Mouse (Mus musculus) lung, embryonic 16.5 days (tissue): ENCODE data around the gene Wnk4. TPM values are rescaled to one million over a fixed set of nuclear protein-coding genes. Genes with fewer than 3 reads are reported as not detected.

Experiments used
- ATAC-seq: fragments of 200-750 bp; cut with Nextera tagmentation; 2 replicates; pipeline ENCODE4 v1.8.0; 2017; ENCODE audit warnings: low read depth, mild to moderate bottlenecking, moderate library complexity
- H3K27ac ChIP-seq: fragments of 300-500 bp; sonication (generic); 2 replicates; pipeline ENCODE4 v1.5.1; 2014; ENCODE audit warnings: mild to moderate bottlenecking, control low read depth, low read length
- H3K27me3 ChIP-seq: fragments of 300-500 bp; sonication (generic); 2 replicates; pipeline ENCODE4 v1.6.1; 2014; ENCODE audit warnings: low read depth, low read length, mixed read lengths; ENCODE audit not compliant: control insufficient read depth, insufficient read depth
- H3K36me3 ChIP-seq: fragments of 300-500 bp; sonication (generic); 2 replicates; pipeline ENCODE4 v1.6.1; 2014; ENCODE audit warnings: low read length; ENCODE audit not compliant: control insufficient read depth, insufficient read depth
- H3K4me1 ChIP-seq: fragments of 300-500 bp; sonication (generic); replicated peaks from 2 replicates; pipeline ENCODE4 v1.6.1; 2014; ENCODE audit warnings: low read length, mixed read lengths; ENCODE audit not compliant: control insufficient read depth, insufficient read depth
- H3K4me2 ChIP-seq: fragments of 300-500 bp; sonication (generic); 2 replicates; pipeline ENCODE4 v1.6.1; 2014; ENCODE audit warnings: low read depth, low read length, control low read depth
- H3K4me3 ChIP-seq: fragments of 300-500 bp; sonication (generic); 2 replicates; pipeline ENCODE4 v1.5.1; 2014; ENCODE audit warnings: mild to moderate bottlenecking, low read length, control low read depth
- H3K9ac ChIP-seq: fragments of 300-500 bp; sonication (generic); 2 replicates; pipeline ENCODE4 v1.6.1; 2014; ENCODE audit warnings: low read length, control low read depth
- H3K9me3 ChIP-seq: fragments of 300-500 bp; sonication (generic); 2 replicates; pipeline ENCODE4 v1.6.1; 2016; ENCODE audit warnings: low read length; ENCODE audit not compliant: control insufficient read depth
- WGBS: fragments of 180-500 bp; shearing (Covaris S2); extraction: QIAGEN DNeasy Blood & Tissue Kit; methylation state at CpG from one replicate; pipeline ENCODE4 v1.1.7; 2014; 5-methylcytosine and 5-hydroxymethylcytosine counted together
- polyA plus RNA-seq: library from polyadenylated mRNA; unstranded; fragments of >200 nt; fragmentation: Nextera tagmentation; extraction: Ambion mirVana; gene quantifications from 2 replicates; pipeline ENCODE4 v1.2.1, GENCODE M21; 2015

Gene Wnk4
- 5.3 and 5.8 TPM in 2 replicates for polyA plus RNA-seq

DNA sequence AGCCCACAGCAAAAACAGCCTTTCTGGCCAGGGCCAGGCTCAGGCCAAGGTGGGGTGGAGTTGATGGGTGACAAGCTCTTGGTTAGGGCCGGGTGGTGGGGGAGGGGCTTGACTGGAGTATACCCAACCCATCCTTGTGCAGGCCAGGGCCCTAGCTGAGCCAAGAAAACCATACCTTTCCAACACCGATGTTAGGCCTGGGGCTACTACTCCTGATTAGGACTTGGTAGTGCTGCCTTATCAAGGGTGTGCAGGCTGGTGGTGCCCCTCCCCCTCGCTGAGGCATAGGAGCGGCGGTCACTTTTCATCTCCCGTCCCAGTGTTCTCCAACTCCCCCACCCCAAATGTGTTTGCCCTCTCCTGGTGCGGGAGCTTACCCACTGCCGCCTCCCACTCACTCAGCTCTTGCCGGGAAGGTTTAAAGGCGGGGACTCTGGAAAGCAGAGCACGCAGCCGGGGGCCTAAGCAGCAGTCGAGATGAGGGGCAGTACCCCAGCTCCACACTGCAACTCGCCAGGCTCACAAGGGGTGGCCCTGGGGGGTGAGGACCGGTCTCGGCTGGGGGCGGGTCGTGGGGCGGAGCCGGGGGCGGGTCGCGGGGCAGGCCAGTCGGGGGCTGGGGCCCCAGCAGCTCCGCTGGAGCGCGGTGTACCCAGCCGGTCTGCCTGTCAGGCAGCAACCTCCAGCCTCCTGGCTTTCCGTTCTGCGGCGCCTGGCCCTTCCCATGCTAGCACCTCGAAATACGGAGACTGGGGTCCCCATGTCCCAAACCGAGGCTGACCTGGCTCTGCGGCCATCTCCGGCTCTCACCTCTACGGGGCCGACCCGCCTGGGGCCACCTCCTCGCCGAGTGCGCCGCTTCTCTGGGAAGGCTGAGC is at the start of gene Wnk4:
TSS of gene Wnk4 (plus strand) at position 620 of the 878 bp plus-strand sequence.
- H3K4me1 ChIP-seq = peaks cover 32% of the 10 kb centered on the region
- H3K36me3 ChIP-seq = peaks cover 6% of the 10 kb centered on the region
- WGBS = under 1% methylated on average over 37 of the region's 43 CpGs
- H3K27me3 ChIP-seq = peaks cover 30% of the 10 kb centered on the region
- H3K4me2 ChIP-seq = peak within 1 kb of the TSS; percentile 97
- peak; percentile 89 for ATAC-seq
- H3K9me3 ChIP-seq = no peaks in the 10 kb centered on the region
- H3K4me3 ChIP-seq = peak within 1 kb of the TSS; percentile 54
- H3K9ac ChIP-seq = peak within 1 kb of the TSS; percentile 77
- peak within 1 kb of the TSS; percentile 76 for H3K27ac ChIP-seq

DNA sequence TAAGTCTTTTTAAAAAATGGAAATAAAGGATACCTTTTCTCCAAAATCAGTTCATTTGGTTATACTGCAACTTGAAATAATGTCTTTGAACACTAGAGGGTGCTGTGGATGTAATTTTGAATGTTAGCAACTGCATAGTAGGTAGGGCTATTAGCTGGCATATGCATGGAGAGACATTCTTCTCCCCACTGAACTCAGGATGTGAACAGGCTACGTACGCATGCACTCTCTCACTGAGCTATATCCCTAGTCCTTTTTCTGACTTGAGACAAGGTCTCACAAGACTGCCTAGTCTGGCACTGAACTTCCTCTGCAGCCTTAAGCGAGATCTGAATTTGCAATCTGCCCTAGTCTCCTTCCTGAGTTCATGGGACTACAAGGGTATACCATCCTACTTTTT is 48.4 kb upstream of the Wnk4 start:
- Histone ChIP-seq H3K9me3 (no peaks in the 10 kb centered on the region), H3K27me3 (no peaks in the 10 kb centered on the region), H3K4me1 (no peaks in the 10 kb centered on the region), H3K9ac (no peak overlapping the region), H3K36me3 (peaks cover 40% of the 10 kb centered on the region), H3K4me2 (no peak overlapping the region), H3K4me3 (no peak overlapping the region), H3K27ac (no peak overlapping the region)
- ATAC-seq = peak; percentile 90; the same call in 1 of the 2 replicates
- WGBS = 20% methylated on average over 3 of the region's 3 CpGs

GRCm38 (mm10) chr11:101216936-101217335 is 43.4 kb upstream of the Wnk4 start:
- Histone ChIP-seq H3K4me3 (no peak overlapping the region), H3K36me3 (peaks cover 26% of the 10 kb centered on the region)
- 89% methylated on average over 5 of the region's 5 CpGs for WGBS

DNA sequence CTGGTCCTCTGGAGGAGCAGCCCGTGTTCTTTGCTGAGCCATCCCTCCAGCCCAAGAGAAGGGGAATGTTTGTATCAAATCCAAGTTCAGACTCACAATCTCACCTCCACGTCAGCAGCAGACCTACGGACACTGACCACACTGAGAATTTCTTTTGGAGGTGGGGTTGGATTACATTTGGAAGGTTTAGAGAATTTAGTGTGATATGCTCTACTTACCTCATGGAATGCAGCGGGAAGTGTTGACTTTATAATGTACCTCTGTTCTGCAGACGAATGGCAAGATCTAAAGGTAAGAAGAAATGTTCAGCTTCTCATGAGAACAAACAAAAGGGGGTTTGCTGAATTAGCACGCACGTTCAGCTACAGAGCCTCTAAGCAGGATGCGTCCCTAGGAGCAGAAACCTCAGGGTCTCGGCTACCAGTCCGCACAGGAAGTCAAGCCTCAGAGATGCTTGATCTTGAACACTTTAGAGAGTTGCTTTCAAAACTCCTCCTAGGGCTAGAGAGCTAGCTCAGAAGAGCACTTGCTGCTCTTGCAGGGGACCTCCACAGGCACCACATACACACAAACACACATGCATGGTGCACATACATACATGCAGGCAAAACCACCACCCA is 41.8 kb upstream of the Wnk4 start:
- Histone ChIP-seq H3K9ac (no peak overlapping the region), H3K4me2 (no peak overlapping the region), H3K36me3 (peaks cover 18% of the 10 kb centered on the region), H3K27me3 (no peaks in the 10 kb centered on the region), H3K4me3 (no peak overlapping the region), H3K9me3 (no peaks in the 10 kb centered on the region), H3K4me1 (peaks cover 5% of the 10 kb centered on the region; the same call in 1 of the 2 replicates), H3K27ac (no peak overlapping the region)
- no peak for ATAC-seq
- 69% methylated on average over 10 of the region's 10 CpGs for WGBS

More at GRCm38 (mm10) chr11:101216936-101217335, 43.4 kb upstream of the Wnk4 start:
- no peak overlapping the region for H3K9ac ChIP-seq
- H3K27ac ChIP-seq = no peak overlapping the region
- H3K9me3 ChIP-seq = no peaks in the 10 kb centered on the region
- no peak for ATAC-seq
- no peaks in the 10 kb centered on the region for H3K27me3 ChIP-seq
- no peak overlapping the region for H3K4me2 ChIP-seq
- H3K4me1 ChIP-seq = peaks cover 5% of the 10 kb centered on the region; the same call in 1 of the 2 replicates

DNA sequence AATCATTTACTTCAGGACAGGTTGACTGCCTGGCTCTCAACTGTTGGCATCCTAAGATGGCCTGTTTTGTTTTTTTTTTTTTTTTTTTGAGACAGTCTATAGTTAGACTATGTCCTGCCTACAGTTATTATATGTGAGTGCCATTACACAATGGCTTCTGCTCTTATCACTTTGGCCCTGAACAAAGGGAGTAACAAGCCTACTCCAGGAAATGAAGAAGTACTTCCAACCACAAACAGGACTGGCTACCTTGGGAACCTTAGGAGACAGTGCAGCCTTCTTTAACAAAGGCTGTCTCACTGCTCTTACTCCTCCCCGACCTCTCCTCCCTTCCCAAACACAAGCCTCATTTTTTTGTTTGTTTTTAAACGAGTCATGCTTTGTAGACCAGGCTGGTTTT is 39.5 kb upstream of the Wnk4 start:
- no peaks in the 10 kb centered on the region for H3K9me3 ChIP-seq
- no peak overlapping the region for H3K4me2 ChIP-seq
- H3K9ac ChIP-seq = no peak overlapping the region
- WGBS = 18% methylated on average over 2 of the region's 2 CpGs
- no peaks in the 10 kb centered on the region for H3K27me3 ChIP-seq
- H3K36me3 ChIP-seq = peaks cover 8% of the 10 kb centered on the region; the same call in 1 of the 2 replicates
- no peak for ATAC-seq
- H3K4me3 ChIP-seq = no peak overlapping the region
- peak overlapping the region; percentile 29 for H3K27ac ChIP-seq
- peaks cover 15% of the 10 kb centered on the region for H3K4me1 ChIP-seq

- Histone ChIP-seq H3K36me3 (peaks cover 8% of the 10 kb centered on the region; the same call in 1 of the 2 replicates), H3K9me3 (no peaks in the 10 kb centered on the region), H3K4me1 (peaks cover 15% of the 10 kb centered on the region), H3K4me2 (no peak overlapping the region), H3K4me3 (no peak overlapping the region), H3K27me3 (no peaks in the 10 kb centered on the region), H3K9ac (no peak overlapping the region), H3K27ac (peak overlapping the region; percentile 29)
- no peak for ATAC-seq
- WGBS = 64% methylated on average over 8 of the region's 8 CpGs
Measured at GRCm38 (mm10) chr11:101221306-101221986, 38.9 kb upstream of the Wnk4 start.

- ATAC-seq = no peak
- no peak overlapping the region for H3K27ac ChIP-seq
- no peak overlapping the region for H3K4me3 ChIP-seq
- H3K27me3 ChIP-seq = no peaks in the 10 kb centered on the region
- no peaks in the 10 kb centered on the region for H3K9me3 ChIP-seq
- H3K4me2 ChIP-seq = no peak overlapping the region
- peaks cover 18% of the 10 kb centered on the region for H3K4me1 ChIP-seq
- no peak overlapping the region for H3K9ac ChIP-seq
- no peaks in the 10 kb centered on the region for H3K36me3 ChIP-seq
- 82% methylated on average over 3 of the region's 3 CpGs for WGBS
Measured at GRCm38 (mm10) chr11:101224337-101224736, 36.0 kb upstream of the Wnk4 start.

DNA sequence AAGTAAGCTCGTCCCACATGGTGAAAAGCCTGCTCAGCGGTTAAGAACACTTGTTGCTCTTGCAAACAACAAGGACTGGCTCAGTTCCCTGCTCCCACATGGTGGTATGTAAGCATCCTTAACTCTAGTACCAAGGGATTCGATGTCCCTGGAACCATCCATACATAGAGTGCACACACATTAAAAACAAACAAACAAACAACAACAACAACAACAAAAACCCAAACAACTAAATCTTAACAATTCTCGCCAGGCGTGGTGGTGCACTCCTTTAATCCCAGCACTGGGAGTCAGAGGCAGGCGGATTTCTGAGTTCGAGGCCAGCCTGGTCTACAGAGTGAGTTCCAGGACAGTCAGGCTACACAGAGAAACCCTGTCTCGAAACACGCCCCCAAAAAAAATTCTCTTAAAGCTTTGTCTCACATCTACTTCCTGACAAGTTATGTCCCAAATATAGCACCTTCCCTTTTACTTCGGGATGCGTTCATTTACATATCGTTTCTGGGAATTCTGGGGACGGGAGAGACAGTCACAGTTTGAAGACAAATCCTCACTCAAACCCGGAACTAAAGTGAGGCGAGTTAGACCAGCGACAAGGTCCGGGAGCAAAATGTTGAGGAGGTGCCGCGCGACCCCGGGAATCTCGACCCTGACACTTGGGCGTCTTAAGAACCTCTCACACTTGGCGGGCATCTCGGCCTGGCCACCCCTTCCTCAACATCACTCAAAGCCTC is 34.9 kb upstream of the Wnk4 start:
- H3K9me3 ChIP-seq = no peaks in the 10 kb centered on the region
- peak overlapping the region; percentile 74 for H3K27ac ChIP-seq
- peak overlapping the region; percentile 82 for H3K4me3 ChIP-seq
- 13% methylated on average over 25 of the region's 25 CpGs for WGBS
- ATAC-seq = no peak
- H3K27me3 ChIP-seq = no peaks in the 10 kb centered on the region
- peak overlapping the region; percentile 77 for H3K4me2 ChIP-seq
- peaks cover 28% of the 10 kb centered on the region for H3K4me1 ChIP-seq
- no peaks in the 10 kb centered on the region for H3K36me3 ChIP-seq
- H3K9ac ChIP-seq = peak overlapping the region; percentile 89
